In genomic region chr2:152074521-152074920, GRCm38 (mm10) we compare ENCODE assay signal across 14 mouse cellular contexts. TPM values are rescaled to one million over a fixed set of nuclear protein-coding genes. Genes with fewer than 3 reads are reported as not detected.
"Had no signal": no experiment of that assay in that cellular context is flagged by ENCODE, and none has a peak within 500 bp of the region (broad histone marks: within the 10 kb centered on the region; RNA-seq: fewer than 3 reads in every experiment).

No protein-coding gene starts in this region.

- ATAC-seq: liver, postnatal 0 days; lung, postnatal 0 days; midbrain, embryonic 13.5 days; midbrain, embryonic 15.5 days had no signal

- DNase-seq: liver, postnatal 0 days; lung, adult 2 months; lung, postnatal 14 days; lung, postnatal 36 days; right cerebral cortex, postnatal 14 days; thymus, adult 2 months; thymus, postnatal 25 days; thymus, postnatal 4 days had no signal

RNA-seq across cellular contexts. Expression of gene Scrt2, which starts 6.8 kb away (rescaled TPM):
- total RNA-seq: megakaryocyte progenitor cell, adult 5-6 weeks; monocyte, adult 5-6 weeks; neutrophil, adult 5-6 weeks had no signal
